Mouse (Mus musculus) embryonic fibroblast, embryonic 13.5 days (primary cell): ENCODE measurements around the gene Crocc.

Experiments
- CTCF ChIP-seq: IDR thresholded peaks from 2 replicates; pipeline ENCODE4 v1.5.1; 2011; ENCODE audit warnings: mild to moderate bottlenecking, control low read depth, low read length, moderate library complexity, borderline replicate concordance; ENCODE audit not compliant: insufficient read depth
- POLR2A ChIP-seq: IDR thresholded peaks from 2 replicates; pipeline ENCODE4 v1.6.1; 2011; ENCODE audit warnings: low read depth, mild to moderate bottlenecking, control low read depth, low read length, moderate library complexity

DNA sequence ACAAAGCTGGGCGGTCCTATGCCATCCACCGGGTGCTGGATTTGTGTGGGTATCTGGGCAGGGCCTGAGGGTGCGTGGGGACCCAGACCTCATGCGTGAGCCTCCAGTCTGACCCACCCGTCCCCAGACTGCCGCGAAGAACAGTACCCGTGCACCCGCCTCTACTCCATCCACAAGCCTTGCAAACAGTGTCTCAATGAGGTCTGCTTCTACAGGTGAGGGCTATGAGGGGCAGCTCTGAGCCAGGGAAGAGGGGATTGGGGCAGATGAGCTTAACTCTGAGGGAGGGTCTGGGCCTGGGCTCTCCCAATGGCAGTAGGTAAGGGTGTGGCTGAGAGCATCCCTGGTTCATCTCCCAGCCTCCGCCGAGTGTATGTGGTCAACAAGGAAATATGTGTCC is 45.5 kb downstream of the Crocc start:
- TF ChIP-seq POLR2A (no peak), CTCF (no peak)
